Mouse (Mus musculus) CD4-positive, CD25-positive, alpha-beta regulatory T cell (primary cell): ENCODE results near the gene Zgpat. TPM values are rescaled to one million over a fixed set of nuclear protein-coding genes. Genes with fewer than 3 reads are reported as not detected.

Experiments used
- polyA plus RNA-seq: library from polyadenylated mRNA; unstranded; fragments of 100-300 nt; shearing (Covaris generic); gene quantifications from one replicate; pipeline ENCODE4 v1.2.1, GENCODE M21; 2017

Gene Zgpat
- polyA plus RNA-seq = 105 TPM

DNA sequence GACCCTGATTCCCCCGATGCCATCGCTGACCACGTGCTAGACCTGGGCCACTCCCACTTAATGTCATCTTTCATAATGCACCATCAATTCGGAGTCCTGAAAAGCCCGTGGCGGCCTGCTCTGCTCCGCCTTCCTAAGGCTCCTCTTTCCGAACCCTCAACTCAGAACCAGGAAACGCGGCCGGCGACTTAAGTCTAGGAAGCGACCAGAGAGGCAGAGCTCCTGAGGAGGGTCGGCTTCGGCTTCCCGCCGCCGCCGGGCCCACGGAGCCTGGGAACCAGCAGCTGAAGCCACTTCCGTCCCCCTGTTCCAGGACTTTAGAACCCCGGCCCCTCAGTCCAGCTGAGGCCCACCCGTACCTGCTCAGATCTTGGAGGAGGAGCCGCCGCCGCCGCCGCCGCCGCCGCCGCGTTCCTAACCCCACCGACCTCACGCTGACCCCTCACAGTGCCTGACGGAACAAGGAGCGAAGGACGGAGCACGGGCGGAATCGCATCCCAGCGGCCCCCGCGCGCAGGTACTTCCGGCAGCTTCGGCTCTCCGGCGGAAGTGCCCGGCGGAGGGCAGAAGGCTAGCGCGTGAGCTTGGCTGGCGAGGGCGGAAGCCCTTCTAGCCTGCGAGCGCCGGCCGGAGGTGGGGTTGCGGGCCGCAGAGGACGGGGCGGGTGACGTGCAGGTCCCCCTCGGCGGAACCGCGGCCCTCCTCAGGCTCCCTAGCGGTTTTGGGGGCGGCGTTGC is at the start of gene Zgpat, which contains the start of gene Arfrp1:
TSS of gene Zgpat (plus strand) at position 69 of the 737 bp plus-strand sequence.
TSS of gene Arfrp1 (minus strand) at position 545 of the 737 bp plus-strand sequence.

DNA sequence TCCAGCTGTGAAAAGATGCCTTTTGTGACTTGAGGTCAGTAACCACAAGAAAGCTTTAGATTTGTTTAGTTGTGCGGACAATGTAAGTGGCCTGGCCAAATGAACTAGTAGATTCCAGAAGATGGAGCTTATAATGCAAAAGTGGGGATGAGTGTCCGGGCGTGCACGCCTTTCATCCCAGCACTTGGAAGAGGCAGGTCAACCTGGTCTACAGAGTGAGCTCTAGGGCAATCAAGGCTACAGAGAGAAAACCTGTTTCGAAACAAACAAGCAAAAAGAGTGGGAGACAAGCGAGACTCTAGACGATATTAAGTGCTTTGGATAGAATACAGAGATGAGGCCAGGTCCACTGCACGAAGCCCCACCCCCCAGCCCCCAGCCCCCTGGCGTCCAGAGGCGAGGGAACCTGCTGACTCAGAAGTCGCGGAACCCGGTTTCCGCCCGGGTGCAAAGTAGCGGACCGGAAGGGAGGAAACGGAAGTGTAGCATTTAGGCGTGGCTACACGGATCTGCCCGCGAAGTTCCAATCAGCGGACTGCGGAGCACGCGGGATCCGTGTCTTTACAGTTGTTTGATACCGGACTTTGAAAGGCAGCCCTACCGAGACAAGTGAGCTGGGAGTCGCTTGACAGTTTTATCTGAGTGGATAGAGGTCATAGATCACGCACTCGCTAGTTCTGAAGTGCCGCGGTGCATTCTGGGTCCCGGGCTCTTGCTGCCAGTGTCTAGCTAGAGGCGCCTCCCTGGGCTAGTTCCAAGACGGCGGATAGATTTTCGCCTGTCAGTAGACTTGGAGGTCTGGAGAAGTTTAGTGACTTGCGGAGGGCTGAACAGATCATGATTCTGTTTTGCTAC is 45.3 kb upstream of the Zgpat start, which contains the start of gene Rtel1:
TSS of gene Rtel1 (plus strand) at position 492 of the 855 bp plus-strand sequence.

DNA sequence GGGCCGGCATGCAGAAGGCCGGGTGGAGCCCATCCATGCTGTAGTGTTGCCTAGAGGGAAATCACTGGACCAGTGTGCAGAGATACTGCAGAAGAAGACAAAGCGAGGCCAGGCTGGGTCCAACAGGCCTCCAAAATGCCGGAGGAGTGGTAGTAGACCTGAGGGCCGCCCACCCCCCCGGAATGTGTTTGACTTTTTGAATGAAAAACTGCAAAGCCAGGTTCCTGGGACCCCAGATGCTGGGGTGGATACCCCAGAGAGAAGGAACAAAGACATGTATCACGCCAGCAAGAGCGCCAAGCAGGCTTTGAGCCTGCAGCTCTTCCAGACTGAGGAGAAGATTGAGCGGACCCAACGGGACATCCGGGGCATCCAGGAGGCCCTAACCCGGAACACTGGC is 15.1 kb downstream of the Zgpat start, which contains the start of gene Lime1:
TSS of gene Lime1 (plus strand) at position 301 of the 400 bp plus-strand sequence.

Other genes starting within 250 kb of the Zgpat start
- 0.07 TPM for gene Kcnq2, start 229.6 kb upstream of the Zgpat start, polyA plus RNA-seq
- gene Eef1a2, start 207.9 kb upstream of the Zgpat start, polyA plus RNA-seq = not detected
- gene Ppdpf, start 177.7 kb upstream of the Zgpat start, polyA plus RNA-seq = 337 TPM
- not detected for gene Ptk6, start 162.1 kb upstream of the Zgpat start, polyA plus RNA-seq
- gene Srms, start 151.7 kb upstream of the Zgpat start, polyA plus RNA-seq = 0.86 TPM
- 0.75 TPM for gene Fndc11, start 144.9 kb upstream of the Zgpat start, polyA plus RNA-seq
- 20.5 TPM for gene Helz2, start 122.9 kb upstream of the Zgpat start, polyA plus RNA-seq
- 28.0 TPM for gene Gmeb2, start 76.9 kb upstream of the Zgpat start, polyA plus RNA-seq
- not detected for gene Stmn3, start 50.4 kb upstream of the Zgpat start, polyA plus RNA-seq
- gene Rtel1, start 45.2 kb upstream of the Zgpat start, polyA plus RNA-seq = 73.0 TPM
- gene Arfrp1, start 476 bp downstream of the Zgpat start, polyA plus RNA-seq = 131 TPM
- gene Lime1, start 15.2 kb downstream of the Zgpat start, polyA plus RNA-seq = 247 TPM
- gene Zbtb46, start 94.5 kb downstream of the Zgpat start, polyA plus RNA-seq = 2.1 TPM
- gene Abhd16b, start 128.3 kb downstream of the Zgpat start, polyA plus RNA-seq = not detected
- 82.2 TPM for gene Tpd52l2, start 132.2 kb downstream of the Zgpat start, polyA plus RNA-seq
- gene Dnajc5, start 155.6 kb downstream of the Zgpat start, polyA plus RNA-seq = 114 TPM
- 226 TPM for gene Uckl1, start 220.0 kb downstream of the Zgpat start, polyA plus RNA-seq
- 88.6 TPM for gene Prpf6, start 226.9 kb downstream of the Zgpat start, polyA plus RNA-seq
- gene Zfp512b, start 227.9 kb downstream of the Zgpat start, polyA plus RNA-seq = 40.6 TPM
- 37.9 TPM for gene Samd10, start 234.3 kb downstream of the Zgpat start, polyA plus RNA-seq